Mouse (Mus musculus) midbrain, embryonic 16.5 days (tissue): ENCODE results near the gene Bace2. TPM values are rescaled to one million over a fixed set of nuclear protein-coding genes. Genes with fewer than 3 reads are reported as not detected.

ENCODE experiments used
- ATAC-seq: fragments of 200-750 bp; cut with Nextera tagmentation; 2 replicates; pipeline ENCODE4 v1.8.0; 2017; ENCODE audit warnings: moderate TSS enrichment
- H3K27ac ChIP-seq: fragments of 300-500 bp; sonication (generic); 2 replicates; pipeline ENCODE4 v1.5.1; 2014; ENCODE audit warnings: mild to moderate bottlenecking, low read length, mixed read lengths
- H3K27me3 ChIP-seq: fragments of 300-500 bp; sonication (generic); 2 replicates; pipeline ENCODE4 v1.6.1; 2014; ENCODE audit warnings: low read depth, low read length, mixed read lengths; ENCODE audit not compliant: control insufficient read depth, insufficient read depth
- H3K36me3 ChIP-seq: fragments of 300-500 bp; sonication (generic); 2 replicates; pipeline ENCODE4 v1.6.1; 2014; ENCODE audit warnings: mild to moderate bottlenecking, low read length, moderate library complexity, mixed read lengths; ENCODE audit not compliant: control insufficient read depth, insufficient read depth
- H3K4me1 ChIP-seq: fragments of 300-500 bp; sonication (generic); 2 replicates; pipeline ENCODE4 v1.6.1; 2014; ENCODE audit warnings: mild to moderate bottlenecking, low read length, mixed read lengths; ENCODE audit not compliant: control insufficient read depth, insufficient read depth
- H3K4me2 ChIP-seq: fragments of 300-500 bp; sonication (generic); 2 replicates; pipeline ENCODE4 v1.6.1; 2014; ENCODE audit warnings: mild to moderate bottlenecking, low read length, mixed read lengths
- H3K4me3 ChIP-seq: fragments of 300-500 bp; sonication (generic); 2 replicates; pipeline ENCODE4 v1.5.1; 2014; ENCODE audit warnings: low read depth, mild to moderate bottlenecking, low read length, moderate library complexity, mixed read lengths
- H3K9ac ChIP-seq: fragments of 300-500 bp; sonication (generic); 2 replicates; pipeline ENCODE4 v1.6.1; 2014; ENCODE audit warnings: low read depth, low read length, mixed read lengths
- H3K9me3 ChIP-seq: fragments of 300-500 bp; sonication (generic); replicated peaks from 2 replicates; pipeline ENCODE4 v1.6.1; 2014; ENCODE audit warnings: mild to moderate bottlenecking, low read length, mixed read lengths; ENCODE audit not compliant: control insufficient read depth, poor library complexity, severe bottlenecking
- WGBS: fragments of 180-500 bp; shearing (Covaris S2); extraction: QIAGEN DNeasy Blood & Tissue Kit; methylation state at CpG from one replicate; pipeline ENCODE4 v1.1.7; 2014; 5-methylcytosine and 5-hydroxymethylcytosine counted together
- polyA plus RNA-seq: library from polyadenylated mRNA; unstranded; fragments of >200 nt; fragmentation: Nextera tagmentation; extraction: Ambion mirVana; gene quantifications from 2 replicates; pipeline ENCODE4 v1.2.1, GENCODE M21; 2015

Gene Bace2
- polyA plus RNA-seq, 1 experiment from 2014 or later, result 2.8 TPM

DNA sequence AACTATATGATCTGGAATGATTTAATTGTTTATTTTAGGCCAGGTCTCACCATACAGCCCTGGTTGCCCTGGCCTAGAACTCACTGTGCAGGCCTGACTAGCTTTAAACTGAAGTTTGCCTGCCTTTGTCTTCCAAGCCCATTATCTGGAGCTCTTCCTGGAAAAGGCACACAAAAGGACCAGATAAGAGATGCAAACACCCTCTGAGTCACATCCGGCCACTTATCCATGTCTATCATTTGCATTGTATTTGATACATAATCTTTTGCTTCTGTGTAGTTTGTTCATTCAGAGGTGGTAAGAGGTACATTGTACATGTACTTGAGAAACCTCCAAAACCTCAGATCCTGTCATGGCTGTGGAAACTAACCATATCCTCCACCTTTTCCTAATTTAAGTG, 67.1 kb downstream of the Bace2 start:
- Histone ChIP-seq H3K4me1 (no peaks in the 10 kb centered on the region), H3K9me3 (no peaks in the 10 kb centered on the region), H3K36me3 (no peaks in the 10 kb centered on the region), H3K27me3 (no peaks in the 10 kb centered on the region), H3K27ac (no peak overlapping the region), H3K9ac (no peak overlapping the region), H3K4me3 (no peak overlapping the region), H3K4me2 (no peak overlapping the region)
- 74% methylated on average over 1 of the region's 1 CpGs for WGBS
- ATAC-seq, result no peak

DNA sequence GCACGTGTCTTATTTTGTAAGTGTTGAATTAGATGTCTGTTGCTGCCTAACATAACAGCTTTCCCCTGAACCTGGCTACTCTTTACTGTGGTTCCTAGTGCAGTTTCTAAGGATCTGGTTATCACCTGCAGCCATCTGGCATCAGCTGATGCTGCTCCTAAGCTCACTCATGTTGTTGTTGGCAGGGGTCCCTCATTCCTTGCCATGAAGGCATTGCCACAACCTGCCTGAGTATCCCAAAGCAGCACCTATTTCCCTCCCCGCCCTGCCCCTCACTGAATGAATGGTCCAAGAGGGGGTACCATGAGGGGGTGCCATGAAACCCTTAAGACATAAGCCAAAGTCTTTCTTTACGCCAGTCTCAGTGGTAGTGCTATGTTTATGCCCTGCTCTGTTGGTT, 71.5 kb downstream of the Bace2 start:
- no peak for ATAC-seq
- no peak overlapping the region for H3K4me3 ChIP-seq

DNA sequence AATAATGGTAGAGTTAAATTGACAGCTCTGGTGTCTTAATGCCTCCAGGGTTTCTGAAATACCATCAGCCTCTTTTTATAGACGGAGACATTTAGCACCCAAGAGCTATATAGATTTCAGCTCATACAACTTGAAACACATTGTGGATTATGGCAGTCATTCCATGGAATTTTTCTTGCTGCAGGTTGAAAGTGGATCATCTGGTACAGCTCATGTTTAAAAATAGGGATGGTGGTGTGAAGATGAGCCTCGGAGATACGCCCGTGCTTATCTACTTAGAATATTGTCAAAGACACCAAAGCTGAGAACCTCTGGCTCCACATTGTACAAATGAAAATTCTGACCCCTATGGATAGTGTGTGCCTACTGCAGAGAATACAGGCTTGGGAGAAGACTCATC, 73.5 kb downstream of the Bace2 start:
- no peak for ATAC-seq
- Histone ChIP-seq H3K27ac (no peak overlapping the region), H3K27me3 (no peaks in the 10 kb centered on the region), H3K9ac (no peak overlapping the region), H3K9me3 (no peaks in the 10 kb centered on the region), H3K36me3 (no peaks in the 10 kb centered on the region), H3K4me1 (no peaks in the 10 kb centered on the region), H3K4me3 (no peak overlapping the region), H3K4me2 (no peak overlapping the region)
- WGBS, result 95% methylated on average over 4 of the region's 4 CpGs

More for the DNA sequence above, 71.5 kb downstream of the Bace2 start:
- Histone ChIP-seq H3K4me2 (no peak overlapping the region), H3K27ac (no peak overlapping the region), H3K4me1 (no peaks in the 10 kb centered on the region), H3K9me3 (no peaks in the 10 kb centered on the region), H3K27me3 (no peaks in the 10 kb centered on the region), H3K36me3 (no peaks in the 10 kb centered on the region), H3K9ac (no peak overlapping the region)
- WGBS, result 89% methylated on average over 3 of the region's 3 CpGs

DNA sequence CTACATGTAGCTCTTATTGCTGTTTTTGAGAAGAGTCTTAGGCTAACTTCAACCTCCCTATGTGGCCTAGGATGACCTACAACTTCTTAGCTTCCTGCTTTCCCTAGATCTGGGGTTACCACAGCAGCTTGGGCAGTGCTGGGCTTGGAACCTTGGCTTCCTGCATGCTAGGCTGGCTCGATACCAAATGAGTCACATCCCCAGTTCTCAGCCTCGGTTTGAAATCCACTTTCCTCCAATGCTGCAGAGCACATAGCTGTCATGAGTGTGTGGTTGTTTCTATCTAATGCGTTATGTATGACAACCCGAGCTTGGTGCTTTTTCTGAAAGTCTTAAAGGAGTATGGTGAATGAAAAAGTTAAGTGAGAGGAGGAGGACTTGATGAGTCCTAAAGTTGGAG, 74.8 kb downstream of the Bace2 start:
- H3K27ac ChIP-seq, result no peak overlapping the region
- H3K27me3 ChIP-seq, result no peaks in the 10 kb centered on the region
- no peaks in the 10 kb centered on the region for H3K4me1 ChIP-seq
- ATAC-seq, result no peak
- no peak overlapping the region for H3K4me2 ChIP-seq
- H3K9ac ChIP-seq, result no peak overlapping the region
- no peak overlapping the region for H3K4me3 ChIP-seq
- WGBS, result 87% methylated on average over 4 of the region's 4 CpGs
- H3K36me3 ChIP-seq, result no peaks in the 10 kb centered on the region
- no peaks in the 10 kb centered on the region for H3K9me3 ChIP-seq

DNA sequence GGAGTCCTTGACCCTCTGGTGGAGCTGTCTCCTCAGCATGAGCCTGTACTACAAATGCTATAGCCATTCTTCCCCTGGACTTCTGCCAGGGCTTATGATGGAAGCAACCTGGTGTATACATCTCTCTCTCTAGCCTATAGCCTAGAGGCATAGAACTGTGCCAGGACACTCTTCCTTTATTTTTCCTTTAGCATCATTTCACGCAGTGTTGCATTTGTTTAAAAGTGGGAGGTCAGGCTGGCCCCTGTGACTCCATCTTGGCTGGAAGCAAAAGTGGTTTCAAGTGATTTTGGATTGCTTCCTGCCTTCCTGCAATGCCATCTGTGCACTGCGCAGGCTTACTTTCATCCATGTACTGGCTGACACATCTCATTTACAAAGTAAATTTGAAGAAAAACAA, 77.7 kb downstream of the Bace2 start:
- Histone ChIP-seq H3K4me3 (no peak overlapping the region), H3K36me3 (no peaks in the 10 kb centered on the region), H3K9me3 (no peaks in the 10 kb centered on the region), H3K27me3 (no peaks in the 10 kb centered on the region), H3K27ac (no peak overlapping the region), H3K4me1 (no peaks in the 10 kb centered on the region), H3K9ac (no peak overlapping the region), H3K4me2 (no peak overlapping the region)
- no peak for ATAC-seq
- 79% methylated on average over 2 of the region's 2 CpGs for WGBS

DNA sequence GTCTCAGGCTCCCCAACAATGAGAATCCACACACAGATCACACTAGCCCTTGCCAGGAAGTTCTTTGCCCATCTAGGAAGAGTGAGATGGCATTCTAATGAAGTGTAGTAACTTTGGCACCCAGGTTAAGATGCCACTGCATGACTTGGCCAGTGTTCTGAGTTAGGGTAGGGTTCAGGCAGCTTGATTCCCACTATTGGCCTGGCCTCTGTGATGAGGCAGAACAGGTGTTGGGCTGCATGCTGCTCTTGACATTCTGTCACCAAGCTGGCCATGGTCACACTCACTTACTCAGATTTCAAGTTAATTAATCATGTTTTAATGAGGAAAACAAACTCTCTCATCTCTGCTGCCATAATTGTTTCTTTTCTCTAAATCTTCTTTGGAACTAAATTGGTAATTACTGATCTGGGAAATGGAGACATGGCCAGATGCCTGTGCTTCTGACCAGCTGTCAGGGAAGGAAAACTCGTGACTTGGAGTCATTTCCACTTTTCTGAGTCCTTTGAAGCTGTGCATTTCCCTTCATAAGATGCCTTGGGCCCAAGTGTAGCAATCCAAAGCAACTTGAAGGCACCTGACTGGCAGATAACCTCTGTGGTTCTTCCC, 81.0 kb downstream of the Bace2 start:
- 55% methylated on average over 1 of the region's 1 CpGs for WGBS

DNA sequence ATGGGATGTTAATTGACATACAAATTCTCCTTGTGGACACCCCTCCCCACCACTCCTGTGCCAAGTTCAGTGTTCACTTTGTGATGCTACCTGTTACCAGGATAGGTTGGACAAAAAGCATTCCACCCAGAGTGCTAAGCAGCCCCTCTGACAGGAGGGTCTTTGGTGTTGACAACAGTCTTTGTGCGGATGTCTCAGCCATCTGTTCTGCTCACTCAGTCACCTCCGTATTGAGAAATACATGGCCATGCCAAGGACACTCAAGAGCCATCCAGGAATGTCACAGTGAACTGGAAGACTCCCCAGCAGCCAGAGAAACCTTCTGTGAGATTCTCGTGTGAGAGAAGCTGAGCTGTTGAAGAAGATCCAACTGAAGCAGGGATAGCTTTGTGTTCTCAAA, 81.6 kb downstream of the Bace2 start:
- H3K9ac ChIP-seq, result no peak overlapping the region
- WGBS, result 72% methylated on average over 3 of the region's 3 CpGs
- H3K4me3 ChIP-seq, result no peak overlapping the region
- no peaks in the 10 kb centered on the region for H3K36me3 ChIP-seq
- H3K9me3 ChIP-seq, result no peaks in the 10 kb centered on the region
- no peak for ATAC-seq
- no peaks in the 10 kb centered on the region for H3K4me1 ChIP-seq
- no peak overlapping the region for H3K27ac ChIP-seq
- no peaks in the 10 kb centered on the region for H3K27me3 ChIP-seq
- H3K4me2 ChIP-seq, result no peak overlapping the region

More for the DNA sequence above, 81.0 kb downstream of the Bace2 start:
- ATAC-seq, result no peak
- Histone ChIP-seq H3K9me3 (no peaks in the 10 kb centered on the region), H3K27ac (no peak overlapping the region), H3K4me3 (no peak overlapping the region), H3K9ac (no peak overlapping the region), H3K36me3 (no peaks in the 10 kb centered on the region), H3K4me2 (no peak overlapping the region), H3K27me3 (no peaks in the 10 kb centered on the region), H3K4me1 (no peaks in the 10 kb centered on the region)

DNA sequence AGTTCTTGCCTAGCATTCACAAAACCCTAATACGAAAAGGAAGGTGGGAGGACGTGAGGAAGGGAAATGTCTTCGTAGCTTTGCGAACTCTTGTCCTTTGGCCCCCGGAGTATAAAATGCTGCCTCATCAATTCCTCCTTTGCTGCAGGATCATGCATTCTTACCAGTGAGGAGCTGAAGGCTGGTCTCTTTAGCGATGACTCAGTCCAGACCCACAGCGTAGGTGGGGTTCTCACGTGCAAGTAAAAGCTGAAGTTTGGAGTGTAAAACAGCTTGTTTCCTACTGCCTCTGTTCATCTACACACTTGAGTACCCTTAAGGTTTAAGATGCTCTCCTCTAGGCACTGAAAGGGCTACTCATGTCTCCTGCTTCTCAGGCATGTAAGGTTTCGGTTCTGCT, 85.4 kb downstream of the Bace2 start:
- no peak overlapping the region for H3K27ac ChIP-seq
- no peak for ATAC-seq
- H3K4me3 ChIP-seq, result no peak overlapping the region
- no peaks in the 10 kb centered on the region for H3K27me3 ChIP-seq
- no peak overlapping the region for H3K4me2 ChIP-seq
- H3K36me3 ChIP-seq, result no peaks in the 10 kb centered on the region
- H3K9ac ChIP-seq, result no peak overlapping the region
- H3K9me3 ChIP-seq, result no peaks in the 10 kb centered on the region
- WGBS, result 88% methylated on average over 9 of the region's 9 CpGs
- no peaks in the 10 kb centered on the region for H3K4me1 ChIP-seq

DNA sequence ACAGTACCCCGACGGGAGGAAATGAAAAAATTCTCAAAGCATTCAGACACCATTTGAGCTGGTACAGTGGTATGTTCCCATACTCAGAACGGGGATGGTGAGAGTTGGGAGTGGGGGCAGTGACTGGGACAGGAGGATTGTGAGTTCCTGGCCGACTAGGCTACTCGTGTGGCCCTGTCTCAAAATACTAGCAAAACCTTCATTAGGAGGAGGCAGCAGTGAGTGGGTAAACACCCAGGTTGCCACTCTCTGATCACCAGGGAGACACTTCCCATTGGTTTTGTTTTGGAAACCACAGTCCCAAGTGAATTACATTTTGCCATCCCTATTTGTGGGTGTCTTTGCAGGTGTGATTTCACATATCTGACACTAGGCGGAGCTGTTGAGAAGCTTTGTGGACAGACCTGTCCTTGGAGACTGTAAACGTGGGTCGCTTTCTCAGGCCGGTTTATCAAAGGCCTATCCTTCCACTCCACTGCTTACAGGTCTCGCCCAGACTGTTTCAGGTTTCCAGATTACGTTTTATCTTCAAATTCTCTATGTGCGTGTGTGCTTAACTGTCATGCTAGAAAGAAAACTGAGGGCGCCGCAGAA, 87.2 kb downstream of the Bace2 start:
- no peaks in the 10 kb centered on the region for H3K9me3 ChIP-seq
- WGBS, result 51% methylated on average over 14 of the region's 14 CpGs
- no peaks in the 10 kb centered on the region for H3K36me3 ChIP-seq
- H3K4me3 ChIP-seq, result no peak overlapping the region
- H3K27me3 ChIP-seq, result no peaks in the 10 kb centered on the region
- H3K27ac ChIP-seq, result no peak overlapping the region
- H3K9ac ChIP-seq, result no peak overlapping the region
- no peak overlapping the region for H3K4me2 ChIP-seq
- no peak for ATAC-seq
- H3K4me1 ChIP-seq, result no peaks in the 10 kb centered on the region
